Mouse (Mus musculus): ENCODE results near the gene Lgals12. TPM values are rescaled to one million over a fixed set of nuclear protein-coding genes. Genes with fewer than 3 reads are reported as not detected.

Gene Lgals12
- total and polyA plus RNA-seq, 3 experiments, result not detected

GRCm38 (mm10) chr19:7564457-7564856, 42.5 kb downstream of the Lgals12 start:
- Histone ChIP-seq H3K4me1 (ENCODE audit: control insufficient read depth in 1 of 2, insufficient read depth in 2 of 2) (peaks cover 3 to 35% of the 10 kb centered on the region in 2 experiments; a peak in 3 of 4 replicates), H3K4me3 (replicated peaks in 1 of 3; ENCODE audit: low read depth in 2 of 3, low read length in 2 of 3, poor library complexity in 1 of 3) (no peak overlapping the region), H3K27ac (ENCODE audit: insufficient read depth, low read depth) (no peak overlapping the region), H3K36me3 (replicated peaks in 1 of 2; ENCODE audit: control insufficient read depth in 1 of 2, insufficient read depth in 1 of 2, low read length in 1 of 2) (peaks cover 2 to 18% of the 10 kb centered on the region in 2 experiments), H3K9me3 (replicated peaks; ENCODE audit: low read length) (no peaks in the 10 kb centered on the region), H3K4me2 (ENCODE audit: insufficient read depth, low read depth, poor library complexity, severe bottlenecking) (no peak overlapping the region), H3K79me2 (replicated peaks; ENCODE audit: control insufficient read depth, extremely low read depth, insufficient read depth, poor library complexity, severe bottlenecking) (no peaks in the 10 kb centered on the region; the same call in 1 of the 2 replicates), H3K9ac (ENCODE audit: insufficient read depth, low read depth) (no peak overlapping the region), H3K27me3 (replicated peaks) (no peaks in the 10 kb centered on the region)
- DNase-seq (ENCODE audit: extremely low read depth), result no peak
- in situ Hi-C loops (cut with MboI; ENCODE audit: low pct_ligation_motif_present, low pct_unique_long_range_greater_than_20kb, low sequenced_read_pairs), result no loop called here
- TF ChIP-seq MEF2A (IDR thresholded peaks at IDR 0.05; ENCODE audit: borderline replicate concordance, low read depth, low read length) (no peak), KAT2A (IDR thresholded peaks at IDR 0.05; ENCODE audit: insufficient replicate concordance, low read length) (no peak), ETS1 (conservative IDR thresholded peaks at IDR 0.05; ENCODE audit: low read depth, low read length) (no peak), IRF4 (IDR thresholded peaks at IDR 0.05; ENCODE audit: low read depth, low read length) (no peak)
- dilution Hi-C loops (cut with MboI; ENCODE audit: extremely low pct_ligation_motif_present, extremely low pct_unique_long_range_greater_than_20kb, low sequenced_read_pairs), result no loop called here

- no peak for TF ChIP-seq JUN (IDR thresholded peaks at IDR 0.05; ENCODE audit: insufficient read depth, low read depth, low read length)
- no peak for TF ChIP-seq PAX5 (IDR thresholded peaks at IDR 0.05; ENCODE audit: low read length)
- no peak for TF ChIP-seq E2F4 (IDR thresholded peaks at IDR 0.05; ENCODE audit: insufficient replicate concordance, low read depth, low read length)
- no peak for TF ChIP-seq USF2 (conservative IDR thresholded peaks at IDR 0.05; ENCODE audit: low read depth, low read length)
- no peak for TF ChIP-seq POLR2AphosphoS2 (IDR thresholded peaks at IDR 0.05; ENCODE audit: low read depth, low read length)
- no peak for TF ChIP-seq MAFK (IDR thresholded peaks at IDR 0.05; ENCODE audit: insufficient replicate concordance, low read length)
- TF ChIP-seq NELFE (IDR thresholded peaks at IDR 0.05; ENCODE audit: low read depth, low read length), result no peak
- TF ChIP-seq KAT2A (IDR thresholded peaks at IDR 0.05; ENCODE audit: insufficient replicate concordance, low read length), result no peak
- TF ChIP-seq ELF1 (IDR thresholded peaks at IDR 0.05; ENCODE audit: low read depth, low read length), result no peak
- TF ChIP-seq MEF2A (IDR thresholded peaks at IDR 0.05; ENCODE audit: borderline replicate concordance, low read depth, low read length), result no peak
- no peak for TF ChIP-seq IRF4 (IDR thresholded peaks at IDR 0.05; ENCODE audit: low read depth, low read length)
- TF ChIP-seq TBP (conservative IDR thresholded peaks at IDR 0.05; ENCODE audit: low read depth, low read length), result no peak
- TF ChIP-seq BHLHE40 (IDR thresholded peaks at IDR 0.05; ENCODE audit: low read depth, low read length), result no peak
- TF ChIP-seq JUND (conservative IDR thresholded peaks at IDR 0.05; ENCODE audit: low read depth, low read length), result no peak
- no peak for TF ChIP-seq RAD21 (IDR thresholded peaks at IDR 0.05; ENCODE audit: low read depth, low read length)
- TF ChIP-seq USF1 (IDR thresholded peaks at IDR 0.05; ENCODE audit: low read depth, low read length), result no peak
- no peak for TF ChIP-seq ZKSCAN1 (IDR thresholded peaks at IDR 0.05; ENCODE audit: borderline replicate concordance, low read depth, low read length)
- TF ChIP-seq MAZ (IDR thresholded peaks at IDR 0.05; ENCODE audit: low read depth, low read length), result no peak
- TF ChIP-seq ZMIZ1 (IDR thresholded peaks at IDR 0.05; ENCODE audit: low read depth, low read length), result no peak
- TF ChIP-seq SIN3A (IDR thresholded peaks at IDR 0.05; ENCODE audit: low read length), result no peak
- no peaks in the 10 kb centered on the region; the same call in 1 of the 2 replicates for H3K79me2 ChIP-seq (replicated peaks; ENCODE audit: control insufficient read depth, extremely low read depth, insufficient read depth, poor library complexity, severe bottlenecking)
- peaks cover 3 to 42% of the 10 kb centered on the region in 2 experiments; a peak in 3 of 4 replicates for H3K4me1 ChIP-seq (ENCODE audit: control insufficient read depth in 1 of 2, insufficient read depth in 2 of 2)
- H3K4me3 ChIP-seq (replicated peaks in 1 of 3; ENCODE audit: low read depth in 2 of 3, low read length in 2 of 3, poor library complexity in 1 of 3), result no peak overlapping the region
- H3K9ac ChIP-seq (ENCODE audit: insufficient read depth, low read depth), result no peak overlapping the region
- in situ Hi-C loops (cut with MboI; ENCODE audit: low pct_ligation_motif_present, low pct_unique_long_range_greater_than_20kb, low sequenced_read_pairs), result no loop called here
- no peak overlapping the region for H3K4me2 ChIP-seq (ENCODE audit: insufficient read depth, low read depth, poor library complexity, severe bottlenecking)
- no peak for DNase-seq (ENCODE audit: extremely low read depth)
- dilution Hi-C loops (cut with MboI; ENCODE audit: extremely low pct_ligation_motif_present, extremely low pct_unique_long_range_greater_than_20kb, low sequenced_read_pairs), result no loop called here
- H3K27me3 ChIP-seq (replicated peaks), result no peaks in the 10 kb centered on the region
- no peak overlapping the region for H3K27ac ChIP-seq (ENCODE audit: insufficient read depth, low read depth)
- no peaks in the 10 kb centered on the region for H3K9me3 ChIP-seq (replicated peaks; ENCODE audit: low read length)
- H3K36me3 ChIP-seq (replicated peaks in 1 of 2; ENCODE audit: control insufficient read depth in 1 of 2, insufficient read depth in 1 of 2, low read length in 1 of 2), result peaks cover 2 to 18% of the 10 kb centered on the region in 2 experiments
These were observed 43.3 kb downstream of the Lgals12 start for GRCm38 (mm10) chr19:7563676-7564075.
